Mouse (Mus musculus) ES-E14 (cell line): ENCODE measurements around the gene Tube1.

Source experiments
- MAFK ChIP-seq: IDR thresholded peaks from 2 replicates; pipeline ENCODE4 v1.6.1; 2014; ENCODE audit warnings: mild to moderate bottlenecking, low read depth, low read length, inconsistent platforms; ENCODE audit not compliant: insufficient read depth
- ZC3H11A ChIP-seq: IDR thresholded peaks from 2 replicates; pipeline ENCODE4 v1.6.1; 2012; ENCODE audit warnings: low read depth, mild to moderate bottlenecking, inconsistent platforms, low read length, borderline replicate concordance

- TF ChIP-seq MAFK: no peak
- no peak for TF ChIP-seq ZC3H11A
Measured at GRCm38 (mm10) chr10:39176981-39177380, 43.2 kb downstream of the Tube1 start.
